Mouse (Mus musculus) embryo, embryonic 11 days (tissue): Measurements from ENCODE around the gene Bpifa2.
"Not testable (repeated sequence)": the region's sequence is repeated elsewhere in the genome, so short reads cannot be mapped to it uniquely, and the experiment has no call there.

Experiments
- DNase-seq: peaks from one replicate; pipeline ENCODE4 v3.0.0-alpha.2; 2015

Bpifa2 gene

DNA sequence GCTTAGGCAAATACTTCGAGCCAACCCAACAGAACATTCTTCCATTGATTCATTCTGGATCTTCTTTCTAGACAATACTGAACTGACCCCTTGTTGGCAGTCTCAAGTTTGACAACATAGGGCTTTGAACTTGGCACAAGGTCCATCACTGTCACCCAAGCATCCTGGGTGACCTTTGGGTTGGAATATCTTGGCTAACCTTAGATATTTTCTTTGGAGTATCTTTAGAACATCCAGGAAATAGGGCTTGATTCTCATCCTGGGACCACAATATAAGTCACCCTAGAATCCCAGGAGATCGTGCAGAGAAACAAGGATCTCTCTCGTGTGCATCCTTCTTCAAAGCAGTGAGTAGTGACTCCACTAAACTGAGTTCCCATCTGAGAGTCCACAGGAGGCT is at the start of gene Bpifa2:
Bpifa2 (plus strand) TSS at position 301 of the 400 bp plus-strand sequence.
- DNase-seq = no peak

DNA sequence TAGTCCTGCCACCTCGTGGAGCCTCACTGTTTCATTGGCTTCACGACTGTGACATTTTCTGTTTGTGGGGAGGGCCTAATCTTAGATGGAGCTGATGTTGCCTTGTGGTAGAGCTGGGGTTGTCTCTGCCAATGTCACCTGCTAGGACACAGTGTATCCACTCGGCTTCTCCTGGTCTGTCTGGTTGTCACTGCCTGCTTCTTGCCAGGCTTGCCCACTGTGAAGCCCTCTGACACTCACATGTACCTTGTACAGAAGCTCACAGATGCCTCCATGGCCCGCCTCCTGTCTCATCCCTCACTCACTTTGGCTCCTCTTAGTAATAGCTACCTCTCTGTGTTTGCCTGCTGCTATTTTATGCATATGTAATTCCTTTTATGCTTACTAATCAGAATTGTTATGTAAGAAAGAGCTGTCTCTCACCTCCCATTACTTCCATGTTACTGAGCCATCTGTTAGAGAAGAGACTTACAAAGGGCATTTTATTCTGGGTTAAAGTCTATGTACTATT is 45.2 kb upstream of the Bpifa2 start:
- no peak for DNase-seq

DNA sequence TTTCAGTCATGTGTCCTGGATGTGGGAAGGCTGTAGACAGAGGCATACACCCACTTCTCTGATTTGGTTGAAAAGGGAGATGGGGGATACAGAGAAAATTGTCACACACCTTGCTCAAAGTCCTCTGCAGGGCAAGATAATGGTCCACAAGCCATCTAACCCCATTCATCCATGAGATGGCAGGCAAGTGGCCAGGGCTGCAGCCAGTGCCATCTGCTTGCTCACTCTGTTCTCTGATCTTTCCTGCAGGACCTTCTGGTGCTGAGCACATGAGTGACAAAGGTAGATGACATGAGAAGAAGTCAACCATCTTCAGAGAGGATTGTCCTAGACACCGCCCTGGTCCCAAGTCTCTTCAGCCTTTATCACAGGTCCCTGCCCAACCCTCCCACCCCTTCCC is 44.7 kb upstream of the Bpifa2 start:
- no peak for DNase-seq

DNA sequence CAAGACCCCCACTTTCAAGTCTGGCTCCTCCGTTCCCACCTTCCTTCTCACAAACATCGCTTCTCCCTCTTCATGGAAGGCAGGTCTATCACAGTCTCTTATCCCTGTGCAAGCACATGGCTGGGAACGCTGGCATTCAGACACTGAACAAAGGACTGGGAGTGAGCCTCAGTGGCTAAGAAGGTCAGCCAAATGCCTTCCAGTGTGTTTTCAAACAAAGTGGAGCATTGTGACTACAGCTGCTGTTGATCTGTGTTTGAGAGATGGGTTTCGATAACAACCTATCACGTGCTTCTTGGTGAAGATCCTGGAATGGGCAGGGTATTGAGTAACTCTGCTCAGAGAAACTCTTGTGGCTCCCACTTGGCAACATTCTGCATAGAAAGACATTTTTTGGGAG is 37.8 kb upstream of the Bpifa2 start:
- DNase-seq = peak; percentile 5

DNA sequence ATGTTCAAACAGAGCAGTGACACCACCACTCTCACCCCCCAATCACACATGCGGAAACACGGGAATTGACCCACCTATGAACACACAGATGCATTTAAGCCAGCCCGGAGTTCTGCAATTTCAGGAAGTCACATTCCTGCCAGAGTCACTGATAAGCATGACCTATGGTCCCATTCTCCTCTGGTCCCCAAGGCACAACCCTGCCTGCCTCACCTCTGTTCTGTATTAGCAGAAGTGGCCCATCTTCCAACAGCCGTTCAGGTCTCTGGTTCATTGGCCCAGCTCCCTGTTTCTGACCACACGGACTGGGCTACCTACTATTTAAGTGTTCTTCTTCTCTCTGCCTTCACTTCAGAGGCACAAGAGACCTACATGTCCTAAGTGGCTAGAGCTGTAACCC is 33.5 kb upstream of the Bpifa2 start, which contains the start of gene Bpifa6:
Bpifa6 (plus strand) TSS at position 364 of the 400 bp plus-strand sequence.
- no peak for DNase-seq

DNA sequence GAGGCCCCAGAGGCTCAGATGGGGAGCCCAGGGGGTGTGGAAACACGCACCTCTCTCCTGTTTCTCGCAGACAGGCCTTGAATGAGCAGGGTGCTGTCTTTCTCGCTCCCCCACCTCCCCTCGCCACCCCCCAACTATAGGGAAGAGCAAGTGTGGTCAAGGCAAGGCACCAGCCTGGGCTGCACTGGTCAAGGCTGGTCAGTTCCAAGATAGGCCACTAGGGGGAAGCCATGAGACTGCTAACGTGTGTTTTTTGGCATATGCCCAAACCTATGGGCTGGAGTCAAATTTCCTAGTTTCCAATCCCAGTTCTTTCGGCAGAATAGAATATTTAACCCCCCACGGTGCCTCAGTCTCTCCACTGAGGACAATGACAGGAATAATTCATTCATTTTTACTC is 12.3 kb upstream of the Bpifa2 start:
- peak; percentile 84 for DNase-seq

DNA sequence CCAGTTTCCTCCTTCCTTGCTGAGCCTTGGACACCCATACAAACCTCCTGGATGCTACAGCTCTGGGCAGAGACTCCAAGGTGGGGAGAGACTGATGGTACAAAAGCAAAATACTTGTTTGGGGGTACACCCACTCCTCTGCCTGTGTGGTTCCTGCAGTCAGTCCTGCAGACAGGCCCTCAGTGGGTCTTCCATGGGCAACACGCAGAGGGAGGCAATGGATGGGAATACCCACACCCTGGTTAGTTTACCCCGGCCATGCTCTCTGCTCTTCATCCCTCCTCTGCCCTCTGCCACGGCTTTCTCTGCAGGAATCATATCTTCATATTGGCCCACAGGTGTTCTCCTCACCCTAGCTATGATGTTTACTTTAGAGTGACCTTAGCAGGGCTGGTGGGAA is 7.6 kb upstream of the Bpifa2 start:
- DNase-seq = no peak

DNA sequence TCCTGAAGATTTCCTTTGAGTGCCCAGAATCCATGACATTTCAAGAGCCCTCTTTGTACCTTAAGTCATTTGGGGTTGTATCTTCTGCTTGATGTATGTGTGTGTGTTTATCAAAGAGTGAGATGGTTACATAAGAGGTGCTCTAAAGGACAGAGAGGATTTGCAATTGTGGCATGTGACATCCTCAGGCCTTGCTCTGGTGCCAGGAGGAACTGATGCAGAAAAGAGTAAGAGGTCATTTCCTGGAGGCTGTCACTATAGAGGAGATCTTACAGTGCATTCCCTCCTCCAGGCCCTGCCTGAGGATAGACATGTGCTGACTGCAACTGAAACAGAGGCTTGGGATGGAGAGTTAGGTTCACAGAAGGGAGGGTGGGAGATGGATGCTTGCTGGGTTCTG is 7.0 kb upstream of the Bpifa2 start:
- no peak for DNase-seq

DNA sequence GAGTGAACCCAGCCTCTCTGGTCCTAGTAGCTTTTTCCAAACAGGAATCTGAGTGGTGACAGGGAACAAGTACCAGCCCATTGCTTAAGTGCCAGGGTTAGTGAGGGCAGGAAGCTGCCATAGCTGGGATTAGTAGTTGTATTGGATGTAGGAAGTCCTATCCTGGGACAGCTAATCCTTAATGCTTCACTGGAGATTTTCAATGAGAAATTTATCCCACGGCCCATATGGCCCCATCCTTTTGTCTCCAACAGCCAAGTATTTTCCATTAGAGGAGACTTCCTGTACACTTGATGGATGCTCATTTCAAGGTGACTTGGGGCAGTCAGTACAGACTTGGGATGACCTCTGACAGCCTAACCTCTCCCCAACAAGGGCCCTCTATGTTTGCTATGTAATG is 3.6 kb upstream of the Bpifa2 start:
- DNase-seq = no peak

DNA sequence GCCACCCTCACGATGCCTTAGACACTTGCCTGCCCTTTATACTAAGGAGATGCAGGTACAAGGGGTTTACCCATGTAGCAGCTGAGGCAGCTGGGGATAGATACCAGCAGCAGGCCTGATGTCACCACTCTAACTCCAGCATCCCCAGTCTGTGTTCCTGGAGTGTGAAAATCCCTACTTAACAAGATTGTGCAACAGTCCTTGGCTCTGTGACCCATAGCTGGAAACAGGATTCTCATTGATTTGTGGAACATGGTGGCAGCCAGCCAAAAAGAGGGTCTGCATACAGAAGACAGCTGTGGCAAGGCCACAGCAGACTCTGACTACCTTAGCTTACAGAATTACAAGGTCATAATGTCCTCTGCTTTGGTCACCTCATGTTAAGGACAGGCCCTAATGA is 3.0 kb upstream of the Bpifa2 start:
- no peak for DNase-seq

DNA sequence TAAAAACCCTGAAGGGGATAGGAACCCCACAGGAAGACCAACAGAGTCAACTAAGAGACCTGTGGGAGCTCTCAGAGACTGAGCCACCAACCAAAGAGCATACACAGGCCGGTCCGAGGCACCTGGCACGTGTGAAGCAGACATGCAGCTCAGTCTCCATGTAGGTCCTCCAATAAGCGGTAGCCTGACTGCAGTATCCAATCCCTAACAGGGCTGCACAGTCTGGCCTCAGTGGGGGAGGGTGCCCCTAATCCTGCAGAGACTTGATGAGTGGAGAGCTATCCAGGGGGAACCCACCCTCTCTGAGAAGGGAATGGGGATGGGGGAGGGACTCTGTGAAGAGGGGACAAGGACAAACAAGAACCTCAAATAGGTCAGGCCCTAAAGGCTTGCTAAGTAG is 2.3 kb upstream of the Bpifa2 start:
- no peak for DNase-seq

DNA sequence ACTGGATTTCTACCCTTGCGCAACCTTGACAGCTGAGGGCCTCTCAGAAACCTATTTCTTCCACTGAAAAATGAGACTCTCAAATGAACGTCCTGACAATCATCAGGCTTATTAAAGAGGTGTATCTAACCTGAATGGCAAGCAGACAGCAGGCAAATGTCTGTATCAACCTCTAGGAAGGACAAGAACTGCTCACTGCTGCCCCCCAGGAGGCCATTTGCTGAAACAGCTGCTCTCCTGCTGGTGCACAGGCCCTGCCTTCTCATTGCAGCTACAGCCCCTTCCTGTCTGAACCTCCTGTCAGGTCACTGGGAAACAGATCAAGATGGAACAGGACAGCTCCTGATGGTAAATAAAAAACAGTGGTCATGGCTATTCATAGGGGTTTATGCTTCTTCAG is 1.7 kb upstream of the Bpifa2 start:
- peak; percentile 7 for DNase-seq

DNA sequence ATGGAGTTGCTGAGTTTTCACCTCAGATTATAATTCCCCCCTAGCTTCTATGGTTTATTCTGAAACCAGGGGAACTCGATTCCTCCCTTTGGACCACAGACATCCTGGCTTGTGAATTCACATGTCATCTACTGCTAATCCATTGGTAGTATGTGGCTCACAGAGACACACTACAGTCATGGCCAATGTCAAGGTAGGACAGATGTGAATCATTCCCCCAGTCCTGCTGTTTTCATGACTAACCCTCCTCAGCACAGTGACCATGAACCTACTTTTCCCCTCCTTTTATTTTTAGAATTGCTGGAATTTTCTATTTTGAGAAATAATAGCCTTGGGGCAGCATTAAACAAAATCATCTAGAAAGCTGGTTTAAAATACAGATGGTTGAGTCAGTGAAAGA is 684 bp upstream of the Bpifa2 start:
- no peak for DNase-seq

DNA sequence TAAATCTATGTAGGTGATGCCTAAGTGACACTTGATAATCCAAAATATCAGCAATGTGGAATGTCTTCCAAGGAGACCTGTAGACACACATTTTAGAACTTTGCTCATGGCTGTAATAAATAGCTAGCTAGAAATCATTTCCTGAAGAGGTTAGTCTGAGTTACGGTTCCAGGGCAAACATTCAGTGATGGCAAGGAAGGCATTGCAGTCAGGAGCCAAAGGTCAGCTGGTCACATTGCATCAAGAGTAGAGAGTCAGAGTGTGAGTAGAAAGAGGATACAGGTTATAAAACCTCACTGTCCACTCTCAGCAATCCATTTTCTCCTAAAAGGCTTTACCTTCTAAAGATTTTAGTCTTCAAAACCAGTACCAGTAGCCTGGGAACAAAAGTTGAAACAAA is 9.9 kb downstream of the Bpifa2 start:
- no peak for DNase-seq

DNA sequence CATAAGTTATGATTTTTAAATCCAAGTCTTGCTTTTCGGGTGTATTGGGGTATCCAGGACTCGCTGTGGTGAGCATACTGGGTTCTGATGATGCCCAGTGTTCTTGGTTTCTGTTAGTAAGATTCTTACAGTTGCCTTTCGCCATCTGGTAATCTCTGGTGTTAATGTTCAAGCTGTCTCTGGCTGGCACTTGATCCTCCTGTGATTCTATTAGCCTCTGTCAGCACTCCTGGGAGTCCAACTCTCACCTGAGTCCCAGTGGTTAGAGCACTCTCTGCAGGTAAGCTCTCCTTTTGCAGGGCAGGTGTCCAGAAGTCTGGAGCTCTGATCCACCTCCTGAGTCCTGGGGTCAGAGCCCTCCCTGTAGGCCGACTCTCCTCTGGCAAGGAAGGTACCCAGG is 16.6 kb downstream of the Bpifa2 start:
- DNase-seq = not testable (repeated sequence)

DNA sequence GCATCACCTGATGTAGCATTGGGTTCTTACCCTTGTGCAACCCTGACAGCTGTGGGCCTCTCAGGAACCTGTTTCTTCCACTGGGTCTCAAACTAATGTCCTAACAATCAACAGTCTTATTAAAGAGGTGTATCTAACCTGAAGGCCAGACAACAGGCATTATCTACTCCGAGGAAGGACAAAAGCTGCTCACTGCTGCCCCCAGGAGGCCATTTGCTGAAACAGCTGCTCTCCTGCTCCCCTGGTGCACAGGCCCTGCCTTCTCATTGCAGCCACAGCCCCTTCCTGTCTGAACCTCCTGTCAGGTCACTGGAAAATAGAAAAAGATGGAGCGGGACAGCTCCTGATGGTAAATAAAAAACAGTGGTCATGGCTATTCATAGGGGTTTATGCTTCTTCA is 30.9 kb downstream of the Bpifa2 start:
- DNase-seq = peak; percentile 33

DNA sequence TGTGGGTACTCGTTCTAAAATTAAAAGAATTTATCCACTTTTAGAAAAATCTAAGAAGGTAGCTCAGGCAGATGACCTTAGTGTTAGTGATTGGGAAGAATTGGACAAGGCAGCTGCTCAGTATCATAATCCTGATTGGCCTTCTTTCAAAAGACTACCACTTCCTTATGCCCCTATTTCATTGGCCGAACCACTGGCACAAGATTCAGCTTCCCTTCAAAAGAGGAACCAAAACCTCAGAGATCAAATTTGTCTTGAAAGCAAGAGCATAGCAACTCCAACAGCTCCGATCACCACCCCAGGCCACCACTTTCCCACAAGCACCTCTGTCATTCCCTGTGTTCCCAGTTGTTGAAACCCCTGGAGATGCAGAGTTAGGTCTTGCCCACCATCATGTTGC is 36.7 kb downstream of the Bpifa2 start:
- no peak for DNase-seq

DNA sequence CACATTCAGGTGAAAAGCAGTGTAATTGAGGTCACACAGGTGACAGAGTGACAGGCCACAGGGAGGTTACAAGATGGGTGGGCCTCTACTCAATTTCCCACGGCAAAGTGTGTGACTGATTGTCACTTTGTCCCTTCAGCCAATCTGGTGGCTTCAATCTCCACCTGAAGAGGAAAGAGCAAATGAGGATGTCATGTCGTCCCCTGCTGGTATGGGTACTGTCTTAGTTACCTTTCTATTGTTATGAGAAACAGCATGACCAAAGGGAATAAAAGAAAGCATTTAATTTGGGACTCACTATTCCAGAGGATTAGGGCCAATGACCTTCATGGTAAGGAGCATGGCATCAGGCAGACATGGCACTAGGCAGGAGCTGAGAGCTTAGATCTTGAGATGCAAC is 50.6 kb downstream of the Bpifa2 start:
- no peak for DNase-seq
